Mouse (Mus musculus) embryonic facial prominence, embryonic 15.5 days (tissue): Measurements from ENCODE around the gene Cacna1h. TPM values are rescaled to one million over a fixed set of nuclear protein-coding genes. Genes with fewer than 3 reads are reported as not detected.

Experiments
- polyA plus RNA-seq: library from polyadenylated mRNA; unstranded; fragments of >200 nt; fragmentation: Nextera tagmentation; extraction: Ambion mirVana; gene quantifications from 2 replicates; pipeline ENCODE4 v1.2.1, GENCODE M21; 2015

Cacna1h gene
- polyA plus RNA-seq, 1 experiment from 2014 or later: 5.7 TPM

Other genes starting within 250 kb of the Cacna1h start
- 31.5 and 31.6 TPM in 2 replicates for gene BC003965, start 249.2 kb downstream of the Cacna1h start, polyA plus RNA-seq
- gene Unkl, start 245.4 kb downstream of the Cacna1h start, polyA plus RNA-seq: 9.4 and 10.2 TPM in 2 replicates
- gene Gnptg, start 193.7 kb downstream of the Cacna1h start, polyA plus RNA-seq: 40.8 and 42.7 TPM in 2 replicates
- 50.8 and 53.2 TPM in 2 replicates for gene Tsr3, start 193.6 kb downstream of the Cacna1h start, polyA plus RNA-seq
- gene Baiap3, start 177.4 kb downstream of the Cacna1h start, polyA plus RNA-seq: 1.3 and 1.6 TPM in 2 replicates
- gene Ube2i, start 159.2 kb downstream of the Cacna1h start, polyA plus RNA-seq: 513 and 543 TPM in 2 replicates
- gene Prss34, start 135.4 kb downstream of the Cacna1h start, polyA plus RNA-seq: 6.9 and 7.0 TPM in 2 replicates
- not detected in 2 replicates for gene Prss28, start 125.1 kb downstream of the Cacna1h start, polyA plus RNA-seq
- not detected in 2 replicates for gene Prss29, start 115.1 kb downstream of the Cacna1h start, polyA plus RNA-seq
- gene Tpsab1, start 88.2 kb downstream of the Cacna1h start, polyA plus RNA-seq: 4.1 and 6.2 TPM in 2 replicates
- gene Tpsb2, start 67.5 kb downstream of the Cacna1h start, polyA plus RNA-seq: 167 and 237 TPM in 2 replicates
- 10.3 and 10.9 TPM in 2 replicates for gene Tpsg1, start 64.5 kb downstream of the Cacna1h start, polyA plus RNA-seq
- 3.5 and 6.2 TPM in 2 replicates for gene Tekt4, start 20.8 kb upstream of the Cacna1h start, polyA plus RNA-seq
- 0.17 and 0.27 TPM in 2 replicates for gene Sstr5, start 63.5 kb upstream of the Cacna1h start, polyA plus RNA-seq
- 13.1 and 13.7 TPM in 2 replicates for gene Sox8, start 136.9 kb upstream of the Cacna1h start, polyA plus RNA-seq
- gene Lmf1, start 145.3 kb upstream of the Cacna1h start, polyA plus RNA-seq: 29.0 and 31.4 TPM in 2 replicates